Comparison of ENCODE assay signal across 11 mouse cellular contexts in the genomic region with DNA sequence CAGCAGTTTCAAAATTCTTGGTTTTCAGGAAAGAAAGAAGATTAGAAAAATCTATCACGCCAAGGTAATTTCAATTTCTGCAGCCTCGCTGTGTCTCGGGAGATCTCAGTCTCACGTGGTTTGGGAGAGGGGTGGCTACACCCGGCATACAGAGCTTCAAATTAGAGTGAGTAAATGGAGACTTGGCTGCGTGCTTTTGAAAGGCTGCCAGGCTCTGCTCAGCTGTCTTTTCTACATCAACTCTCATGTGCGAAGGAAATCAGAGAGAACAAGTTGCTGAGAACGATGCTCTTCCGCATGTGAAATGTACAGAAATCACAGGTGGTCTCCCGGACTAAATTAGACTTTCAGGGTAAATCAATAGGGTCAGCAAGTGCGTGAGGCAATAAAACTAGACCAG.
DNase-seq lines count a peak whose midpoint lies in the region; ATAC-seq and TF ChIP-seq lines count a peak whose summit lies in the region.
"Had no signal": no experiment of that assay in that cellular context is flagged by ENCODE, and none has a peak within 500 bp of the region (broad histone marks: within the 10 kb centered on the region; RNA-seq: fewer than 3 reads in every experiment).

No protein-coding gene starts in this region.

- no peak overlapping the region for H3K4me2 ChIP-seq in heart, embryonic 11.5 days
- peak overlapping the region; percentile 44 for H3K4me2 ChIP-seq in forebrain, embryonic 16.5 days (ENCODE audit: low read length)
- H3K4me2 ChIP-seq in midbrain, embryonic 15.5 days: no peak overlapping the region
- H3K4me2 ChIP-seq: lung, embryonic 15.5 days had no signal

- no peaks in the 10 kb centered on the region; the same call in 1 of the 2 replicates for H3K36me3 ChIP-seq in heart, embryonic 10.5 days
- H3K36me3 ChIP-seq in heart, embryonic 11.5 days (ENCODE audit: control insufficient read depth, insufficient read depth, low read length): no peaks in the 10 kb centered on the region
- no peaks in the 10 kb centered on the region for H3K36me3 ChIP-seq in forebrain, embryonic 16.5 days (ENCODE audit: control insufficient read depth, insufficient read depth)
- no peaks in the 10 kb centered on the region for H3K36me3 ChIP-seq in midbrain, embryonic 15.5 days (replicated peaks)
- H3K36me3 ChIP-seq in kidney, adult 2 months (ENCODE audit: control insufficient read depth, insufficient read depth, low read length): no peaks in the 10 kb centered on the region
- H3K36me3 ChIP-seq: lung, embryonic 15.5 days had no signal

- H3K27me3 ChIP-seq in heart, embryonic 10.5 days (ENCODE audit: insufficient read depth, poor library complexity, severe bottlenecking): no peaks in the 10 kb centered on the region
- no peaks in the 10 kb centered on the region for H3K27me3 ChIP-seq in heart, embryonic 11.5 days (ENCODE audit: control insufficient read depth, insufficient read depth, low read length)
- H3K27me3 ChIP-seq in forebrain, embryonic 16.5 days (replicated peaks; ENCODE audit: control insufficient read depth, insufficient read depth, low read length): no peaks in the 10 kb centered on the region
- no peaks in the 10 kb centered on the region for H3K27me3 ChIP-seq in midbrain, embryonic 15.5 days (replicated peaks)
- H3K27me3 ChIP-seq in kidney, adult 2 months (replicated peaks; ENCODE audit: control insufficient read depth, insufficient read depth, low read length): no peaks in the 10 kb centered on the region
- H3K27me3 ChIP-seq: lung, embryonic 15.5 days had no signal

- H3K9ac ChIP-seq in heart, embryonic 11.5 days (ENCODE audit: low read depth, low read length): no peak overlapping the region
- H3K9ac ChIP-seq in forebrain, embryonic 16.5 days (replicated peaks; ENCODE audit: low read depth, low read length): peak overlapping the region; percentile 33; the same call in 1 of the 2 replicates
- H3K9ac ChIP-seq in midbrain, embryonic 15.5 days: no peak overlapping the region
- H3K9ac ChIP-seq: lung, embryonic 15.5 days had no signal

- ATAC-seq in heart, embryonic 11.5 days (replicated peaks; ENCODE audit: insufficient number of reproducible peaks, low FRiP score, low TSS enrichment): no peak
- ATAC-seq in forebrain, embryonic 16.5 days: peak; percentile 89
- ATAC-seq in midbrain, embryonic 15.5 days (replicated peaks): no peak

- TF ChIP-seq POLR2A in kidney, adult 2 months (IDR thresholded peaks at IDR 0.05; ENCODE audit: low read depth, low read length): no peak

- peak; percentile 27 for DNase-seq in heart, embryonic 10.5 days (ENCODE audit: low spot score)
- peak; percentile 55 to 84 for DNase-seq in layer of hippocampus, adult 18-20 months (ENCODE audit: low spot score in 2 of 2)
- no peak for DNase-seq in testis, postnatal 10 days (ENCODE audit: low spot score)
- DNase-seq in lung, postnatal 14 days: no peak
- no peak for DNase-seq in kidney, adult 2 months
- DNase-seq: cerebellum, adult 2 months; spleen, adult 18-20 months had no signal

- no peak overlapping the region for H3K27ac ChIP-seq in heart, embryonic 10.5 days
- no peak overlapping the region for H3K27ac ChIP-seq in heart, embryonic 11.5 days (ENCODE audit: low read depth, low read length)
- H3K27ac ChIP-seq in forebrain, embryonic 16.5 days (ENCODE audit: low read length): peak overlapping the region; percentile 81
- H3K27ac ChIP-seq in midbrain, embryonic 15.5 days: 0 out of 2 replicates have a peak overlapping the region, but pooled peaks have one; percentile 34
- no peak overlapping the region for H3K27ac ChIP-seq in kidney, adult 2 months (ENCODE audit: insufficient read depth, low read depth, low read length)
- H3K27ac ChIP-seq: lung, embryonic 15.5 days had no signal

- no peak overlapping the region for H3K4me3 ChIP-seq in heart, embryonic 10.5 days
- no peak overlapping the region for H3K4me3 ChIP-seq in heart, embryonic 11.5 days (ENCODE audit: low read depth, low read length)
- peak overlapping the region; percentile 7; the same call in 1 of the 2 replicates for H3K4me3 ChIP-seq in forebrain, embryonic 16.5 days (replicated peaks; ENCODE audit: low read length)
- H3K4me3 ChIP-seq in midbrain, embryonic 15.5 days: no peak overlapping the region
- H3K4me3 ChIP-seq in kidney, adult 2 months (ENCODE audit: insufficient read depth, low read depth, low read length): no peak overlapping the region
- H3K4me3 ChIP-seq: lung, embryonic 15.5 days had no signal

- H3K9me3 ChIP-seq in heart, embryonic 10.5 days: no peaks in the 10 kb centered on the region
- no peaks in the 10 kb centered on the region for H3K9me3 ChIP-seq in heart, embryonic 11.5 days (replicated peaks; ENCODE audit: control insufficient read depth, low read length)
- H3K9me3 ChIP-seq in forebrain, embryonic 16.5 days (ENCODE audit: control insufficient read depth, low read length): no peaks in the 10 kb centered on the region
- no peaks in the 10 kb centered on the region for H3K9me3 ChIP-seq in midbrain, embryonic 15.5 days
- H3K9me3 ChIP-seq: lung, embryonic 15.5 days had no signal

- no peak for TF ChIP-seq CTCF in kidney, adult 2 months (conservative IDR thresholded peaks at IDR 0.05; ENCODE audit: insufficient read depth, insufficient read length, low read depth, low read length)

- 90% methylated on average over 11 of the region's 11 CpGs for WGBS in heart, embryonic 10.5 days
- WGBS in heart, embryonic 11.5 days (ENCODE audit: insufficient replicate concordance): 88% methylated on average over 11 of the region's 11 CpGs
- 19% methylated on average over 11 of the region's 11 CpGs for WGBS in forebrain, embryonic 16.5 days
- WGBS in midbrain, embryonic 15.5 days: 47% methylated on average over 11 of the region's 11 CpGs
- WGBS in kidney, adult 2 months: 66% methylated on average over 11 of the region's 11 CpGs

- peaks cover 4% of the 10 kb centered on the region for H3K4me1 ChIP-seq in heart, embryonic 10.5 days
- H3K4me1 ChIP-seq in heart, embryonic 11.5 days (ENCODE audit: control insufficient read depth, insufficient read depth, low read length): no peaks in the 10 kb centered on the region
- peaks cover 26% of the 10 kb centered on the region for H3K4me1 ChIP-seq in forebrain, embryonic 16.5 days (replicated peaks; ENCODE audit: control insufficient read depth, insufficient read depth, low read length)
- H3K4me1 ChIP-seq in midbrain, embryonic 15.5 days: peaks cover 18% of the 10 kb centered on the region
- H3K4me1 ChIP-seq in kidney, adult 2 months (ENCODE audit: control insufficient read depth, insufficient read depth, low read length): no peaks in the 10 kb centered on the region
- H3K4me1 ChIP-seq: lung, embryonic 15.5 days had no signal

Comparison
In these comparisons a context has a peak if more than half of its experiments do, and no peak if none do; other contexts are left out.
1. DNase-seq: peak in heart, embryonic 10.5 days (single experiment) and layer of hippocampus, adult 18-20 months (2 of 2); none in testis, postnatal 10 days (single experiment), lung, postnatal 14 days (single experiment) and kidney, adult 2 months (single experiment).
2. H3K27ac ChIP-seq: peak in forebrain, embryonic 16.5 days (single experiment) and midbrain, embryonic 15.5 days (single experiment); none in heart, embryonic 10.5 days (single experiment), heart, embryonic 11.5 days (single experiment) and kidney, adult 2 months (single experiment).